Mouse (Mus musculus): ENCODE measurements around the gene Celsr1.

GRCm38 (mm10) chr15:86066836-86067580, 33.4 kb upstream of the Celsr1 start:
- TF ChIP-seq CTCF (IDR thresholded peaks at IDR 0.05; ENCODE audit: control insufficient read depth, insufficient read depth, insufficient read length) (no peak), CEBPB (IDR thresholded peaks at IDR 0.05; ENCODE audit: low read depth) (no peak), USF1 (IDR thresholded peaks at IDR 0.05; ENCODE audit: low read depth) (no peak)

Measured in C2C12 (cell line).